9 mouse cellular contexts compared by ENCODE assay signal in the genomic region with DNA sequence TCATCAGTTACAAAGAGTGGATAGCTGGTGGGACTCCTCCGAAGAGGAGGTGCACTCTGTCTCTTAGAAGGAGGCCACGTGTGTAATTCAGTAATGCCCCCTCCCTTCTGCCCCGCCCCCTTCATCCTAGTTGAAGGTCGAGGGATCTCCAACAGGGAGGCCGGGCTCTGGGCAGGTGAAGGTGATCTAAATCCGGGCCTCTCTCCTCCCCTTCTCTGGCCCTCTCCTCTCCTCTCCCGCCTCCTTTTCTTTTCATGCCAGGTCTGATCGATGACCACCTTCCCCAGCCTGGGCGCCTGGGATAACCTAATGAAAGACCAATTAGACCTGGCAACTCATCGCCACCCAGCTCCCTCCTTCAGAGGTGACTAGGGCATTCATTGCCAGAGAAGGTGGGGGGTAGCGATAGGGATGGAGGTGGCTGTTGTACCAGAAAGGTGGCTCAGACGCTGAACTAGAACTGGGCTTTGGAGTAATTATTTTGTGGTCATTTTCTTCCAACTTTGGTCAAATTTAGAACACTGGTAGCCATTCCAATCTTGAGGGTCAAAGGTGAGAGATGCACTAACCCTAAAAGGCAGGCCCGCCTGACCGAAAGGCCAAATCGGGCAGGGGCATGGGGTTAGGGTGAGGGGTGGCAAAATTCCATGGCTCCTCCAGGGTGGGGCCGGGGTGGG. TPM values are rescaled to one million over a fixed set of nuclear protein-coding genes. Genes with fewer than 3 reads are reported as not detected.
DNase-seq lines count a peak whose midpoint lies in the region; ATAC-seq and TF ChIP-seq lines count a peak whose summit lies in the region.
"Had no signal": no experiment of that assay in that cellular context is flagged by ENCODE, and none has a peak within 500 bp of the region (broad histone marks: within the 10 kb centered on the region; RNA-seq: fewer than 3 reads in every experiment).

No protein-coding gene starts in this region.

- H3K36me3 ChIP-seq in heart, adult 2 months (ENCODE audit: control insufficient read depth, insufficient read depth, low read length), result no peaks in the 10 kb centered on the region
- H3K36me3 ChIP-seq in forebrain, embryonic 11.5 days (ENCODE audit: control insufficient read depth, insufficient read depth, low read length), result no peaks in the 10 kb centered on the region
- H3K36me3 ChIP-seq in midbrain, embryonic 12.5 days, result no peaks in the 10 kb centered on the region

- H3K27ac ChIP-seq in heart, adult 2 months, result peak overlapping the region; percentile 56
- H3K27ac ChIP-seq in forebrain, embryonic 11.5 days (ENCODE audit: low read depth, low read length), result peak overlapping the region; percentile 78
- H3K27ac ChIP-seq in midbrain, embryonic 12.5 days (replicated peaks), result peak overlapping the region; percentile 87

- no peak for TF ChIP-seq EP300 in heart, adult 2 months (IDR thresholded peaks at IDR 0.05; ENCODE audit: insufficient read depth, low read depth, low read length)

- peaks cover 15% of the 10 kb centered on the region for H3K27me3 ChIP-seq in heart, adult 2 months (ENCODE audit: control insufficient read depth, insufficient read depth, low read length)
- peaks cover 44% of the 10 kb centered on the region for H3K27me3 ChIP-seq in forebrain, embryonic 11.5 days (ENCODE audit: control insufficient read depth, insufficient read depth, low read length)
- H3K27me3 ChIP-seq in midbrain, embryonic 12.5 days, result peaks cover 69% of the 10 kb centered on the region

- intact Hi-C loops in heart, adult 2 months (cut with DNase I), result loop anchor here (5.0 to 10.0 kb wide), 6 partner anchors 35 to 1597 kb away; no protein-coding TSS in a partner anchor
- intact Hi-C loops in heart, postnatal 14 days (cut with DNase I), result loop anchor here (5.0 to 10.0 kb wide), 7 partner anchors 447 to 1777 kb away; no protein-coding TSS in a partner anchor

- no peaks in the 10 kb centered on the region for H3K4me1 ChIP-seq in heart, adult 2 months (ENCODE audit: control insufficient read depth, insufficient read depth, low read length)
- peaks cover 4% of the 10 kb centered on the region; the same call in 1 of the 2 replicates for H3K4me1 ChIP-seq in forebrain, embryonic 11.5 days (replicated peaks; ENCODE audit: control insufficient read depth, insufficient read depth, low read length)
- peaks cover 27% of the 10 kb centered on the region for H3K4me1 ChIP-seq in midbrain, embryonic 12.5 days

- no peaks in the 10 kb centered on the region for H3K79me2 ChIP-seq in heart, adult 2 months (replicated peaks; ENCODE audit: control insufficient read depth, insufficient read depth, low read length)

- ATAC-seq in forebrain, embryonic 11.5 days (replicated peaks; ENCODE audit: low FRiP score), result peak; percentile 14
- no peak for ATAC-seq in midbrain, embryonic 12.5 days (ENCODE audit: low FRiP score, low read depth)
- ATAC-seq in erythroid progenitor cell, adult 5-6 weeks (replicated peaks; ENCODE audit: low FRiP score, poor library complexity, severe bottlenecking), result no peak

- DNase-seq in heart, adult 2 months, result no peak
- DNase-seq in heart, postnatal 14 days, result no peak
- peak; percentile 65 for DNase-seq in forebrain, embryonic 11.5 days (ENCODE audit: low spot score)
- peak; percentile 84 for DNase-seq in kidney, adult 11 months
- DNase-seq in layer of hippocampus, adult 9-10 months (ENCODE audit: low spot score), result no peak
- DNase-seq in thymus, postnatal 10 days (ENCODE audit: low spot score in 2 of 2), result no peak

- no peak overlapping the region for H3K9ac ChIP-seq in heart, adult 2 months (ENCODE audit: low read depth, low read length)
- peak overlapping the region; percentile 35 for H3K9ac ChIP-seq in forebrain, embryonic 11.5 days (ENCODE audit: low read length)
- H3K9ac ChIP-seq in midbrain, embryonic 12.5 days (replicated peaks), result peak overlapping the region; percentile 2; the same call in 1 of the 2 replicates

- H3K9me3 ChIP-seq in forebrain, embryonic 11.5 days (ENCODE audit: control insufficient read depth, low read length), result no peaks in the 10 kb centered on the region
- H3K9me3 ChIP-seq in midbrain, embryonic 12.5 days, result no peaks in the 10 kb centered on the region

- H3K4me3 ChIP-seq in heart, adult 2 months, result peak overlapping the region; percentile 6; the same call in 1 of the 2 replicates
- peak overlapping the region; percentile 79 for H3K4me3 ChIP-seq in forebrain, embryonic 11.5 days (ENCODE audit: low read depth, low read length)
- peak overlapping the region; percentile 53 for H3K4me3 ChIP-seq in midbrain, embryonic 12.5 days
- H3K4me3 ChIP-seq: megakaryocyte, embryonic 14.5 days had no signal

- WGBS in heart, adult 2 months, result 47% methylated on average over 16 of the region's 16 CpGs
- 3% methylated on average over 16 of the region's 16 CpGs for WGBS in forebrain, embryonic 11.5 days
- WGBS in midbrain, embryonic 12.5 days, result 2% methylated on average over 16 of the region's 16 CpGs

- peak overlapping the region; percentile 59 for H3K4me2 ChIP-seq in forebrain, embryonic 11.5 days (ENCODE audit: low read depth, low read length, severe bottlenecking)
- H3K4me2 ChIP-seq in midbrain, embryonic 12.5 days (replicated peaks), result peak overlapping the region; percentile 60

- TF ChIP-seq CTCF in heart, adult 2 months (IDR thresholded peaks at IDR 0.05), result no peak

- no peak for TF ChIP-seq POLR2A in heart, adult 2 months (IDR thresholded peaks at IDR 0.05; ENCODE audit: insufficient read depth, low read depth, low read length)

RNA-seq across cellular contexts. Expression of a gene that starts 1.2 kb away (rescaled TPM):
- total RNA-seq in heart, adult 2 months (2021), result 10 to 100 TPM; 16.4 to 18.8 TPM
- polyA plus RNA-seq in heart, adult 2 months (2012; rRNA removed), result 22.9 and 39.3 TPM in 2 replicates
- total RNA-seq in heart, postnatal 14 days (2021), result 10 to 100 TPM; 24.8 to 26.9 TPM
- 124 and 137 TPM in 2 replicates for polyA plus RNA-seq in forebrain, embryonic 11.5 days (2014; fragmentation: Nextera tagmentation; extraction: Ambion mirVana)
- polyA plus RNA-seq in midbrain, embryonic 12.5 days (2016; fragmentation: Nextera tagmentation; extraction: Ambion mirVana), result 105 and 143 TPM in 2 replicates
- not detected in 2 replicates for total RNA-seq in erythroid progenitor cell, adult 5-6 weeks (2015; ENCODE audit: low replicate concordance)
- not detected in 2 replicates for total RNA-seq in erythroid progenitor cell, adult 5-6 weeks (2017; ENCODE audit: low replicate concordance)

Comparison
In these comparisons a context has a peak if more than half of its experiments do, and no peak if none do; other contexts are left out.
1. DNase-seq: peak in forebrain, embryonic 11.5 days (single experiment) and kidney, adult 11 months (single experiment); none in heart, adult 2 months (0 of 2), heart, postnatal 14 days (0 of 2), layer of hippocampus, adult 9-10 months (single experiment) and thymus, postnatal 10 days (0 of 2).
2. H3K4me3 ChIP-seq: peak in every context shown above with its lines; median percentile 79 in forebrain, embryonic 11.5 days; 53 in midbrain, embryonic 12.5 days; 6 in heart, adult 2 months.
3. RNA of a gene that starts 1.2 kb away (total RNA-seq): 24.8 to 26.9 TPM in heart, postnatal 14 days and 16.4 to 18.8 TPM in heart, adult 2 months; not detected in erythroid progenitor cell, adult 5-6 weeks; every median in the first group is over 10 times any median in the second.
4. Peak in every context shown above with its lines, with median percentiles within 50 percentile points of each other: H3K27ac ChIP-seq.